Mouse (Mus musculus) 416B (cell line): Measurements from ENCODE around the gene Il6ra.

Source experiments
- DNase-seq: peaks from one replicate; pipeline ENCODE4 v3.0.0; 2011; ENCODE audit warnings: low read depth

The Il6ra gene

DNA sequence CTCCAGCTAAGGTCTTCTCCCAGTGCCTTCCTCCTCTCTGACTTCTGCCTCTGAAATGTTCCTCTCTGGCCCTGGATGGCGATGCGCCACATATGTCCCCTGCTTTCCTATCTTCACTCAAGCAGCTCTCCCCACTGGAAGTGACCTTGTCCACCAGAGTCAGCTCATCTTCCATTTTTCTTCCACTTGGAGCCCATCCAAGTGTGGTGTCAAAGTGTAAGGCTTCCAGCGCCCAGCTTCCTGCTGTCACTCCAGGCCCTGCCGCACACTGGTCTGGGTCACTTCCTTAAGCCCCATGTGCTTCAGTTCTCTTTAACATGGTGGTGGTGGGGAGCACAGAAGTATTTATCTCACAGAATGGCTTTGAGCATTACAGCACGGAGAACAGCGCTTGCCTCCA, 65.4 kb downstream of the Il6ra start:
- peak; percentile 85 for DNase-seq

DNA sequence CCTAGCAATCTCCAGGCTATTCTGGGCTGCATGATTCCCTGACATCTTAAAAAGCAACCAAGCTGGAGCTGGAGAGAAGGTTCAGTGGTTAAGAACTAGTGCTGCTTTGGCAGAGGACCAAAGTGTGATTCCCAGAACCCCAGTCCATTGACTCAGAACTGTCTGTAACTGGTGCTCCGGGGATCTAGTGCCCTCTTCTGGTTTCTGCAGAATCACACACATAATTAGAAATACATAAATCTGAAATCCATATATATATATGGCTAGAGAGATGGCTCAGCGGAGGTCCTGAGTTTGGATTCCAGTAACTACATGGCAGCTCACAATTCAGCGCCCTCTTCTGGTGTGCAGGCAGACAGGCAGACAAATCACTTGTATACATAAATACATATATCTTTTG, 65.9 kb downstream of the Il6ra start:
- DNase-seq, result no peak

DNA sequence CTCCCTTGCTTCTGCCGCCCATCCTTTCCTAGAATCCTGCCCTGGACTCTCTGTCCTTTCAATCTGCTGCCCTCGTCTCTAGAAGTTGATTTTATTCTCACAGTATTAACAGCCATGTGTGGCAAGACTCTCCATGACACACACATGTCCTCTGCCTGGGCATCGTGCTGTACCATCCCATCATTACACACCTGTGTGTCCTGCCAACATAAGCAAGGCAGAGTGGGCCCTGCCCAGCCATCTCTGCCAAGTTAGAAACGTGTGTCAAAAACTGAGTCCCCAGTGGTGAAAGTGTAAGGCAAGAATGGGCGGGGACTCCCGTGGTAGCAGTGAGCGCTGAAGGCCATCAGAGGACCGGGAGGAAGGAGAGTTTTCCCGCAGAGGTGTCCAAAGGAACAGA, 67.2 kb downstream of the Il6ra start:
- no peak for DNase-seq

DNA sequence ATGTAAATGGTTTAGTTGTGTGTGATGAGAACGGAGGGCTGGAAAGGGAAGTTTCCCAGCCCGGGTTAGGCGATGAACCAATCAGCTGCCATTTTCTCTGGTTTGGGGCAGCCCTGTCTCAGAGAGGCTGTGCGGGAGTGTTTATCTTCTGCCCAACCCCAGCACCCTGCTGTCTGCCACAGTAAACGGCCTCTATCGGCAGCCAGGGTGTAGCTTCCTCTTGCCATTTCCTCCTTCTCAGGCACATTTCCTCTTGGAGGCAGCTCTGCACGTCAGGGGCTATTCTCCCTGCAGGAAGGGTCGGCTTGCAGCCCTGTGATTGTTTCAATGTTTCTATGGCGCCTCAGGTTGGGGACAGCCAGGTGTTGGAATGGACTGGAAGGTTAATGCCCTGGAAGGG, 69.8 kb downstream of the Il6ra start:
- DNase-seq, result peak; percentile 72

DNA sequence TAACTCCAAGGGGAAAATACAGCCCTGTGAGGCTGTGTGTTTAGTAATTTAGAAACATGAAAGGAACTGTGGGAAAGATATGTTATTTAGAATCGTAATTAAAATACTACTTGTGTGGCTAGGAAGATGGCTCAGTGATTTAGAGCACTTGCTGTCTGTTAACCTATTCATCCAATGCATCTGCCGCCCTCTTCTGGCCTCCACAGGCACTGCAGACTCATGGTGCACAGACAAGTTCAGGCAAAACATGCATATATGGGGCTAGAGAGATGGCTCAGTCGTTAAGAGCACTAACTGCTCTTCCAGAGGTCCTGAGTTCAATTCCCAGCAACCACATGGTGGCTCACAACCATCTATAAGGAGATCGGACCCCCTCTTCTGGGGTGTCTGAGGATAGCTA, 70.7 kb downstream of the Il6ra start:
- peak; percentile 84 for DNase-seq

DNA sequence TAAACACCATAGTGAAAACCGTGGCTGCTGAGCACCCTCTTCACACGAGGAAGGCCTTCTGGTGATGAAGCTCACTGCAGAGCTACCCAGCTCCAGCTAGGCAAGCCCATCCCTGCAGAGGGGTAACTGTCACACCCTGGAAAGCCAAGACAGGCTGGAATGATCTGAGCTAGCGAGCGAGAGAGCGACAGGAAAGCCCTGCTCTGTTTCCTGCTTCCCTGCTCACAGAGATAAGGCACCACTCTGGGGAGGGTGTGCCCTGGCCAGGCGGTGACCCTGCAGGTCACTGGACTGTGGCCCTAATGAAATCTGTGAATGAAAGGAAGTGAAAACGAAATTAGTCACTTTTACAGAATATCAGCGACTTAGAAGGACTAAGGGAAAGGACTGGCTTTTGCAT, 77.6 kb downstream of the Il6ra start:
- DNase-seq, result peak; percentile 88

DNA sequence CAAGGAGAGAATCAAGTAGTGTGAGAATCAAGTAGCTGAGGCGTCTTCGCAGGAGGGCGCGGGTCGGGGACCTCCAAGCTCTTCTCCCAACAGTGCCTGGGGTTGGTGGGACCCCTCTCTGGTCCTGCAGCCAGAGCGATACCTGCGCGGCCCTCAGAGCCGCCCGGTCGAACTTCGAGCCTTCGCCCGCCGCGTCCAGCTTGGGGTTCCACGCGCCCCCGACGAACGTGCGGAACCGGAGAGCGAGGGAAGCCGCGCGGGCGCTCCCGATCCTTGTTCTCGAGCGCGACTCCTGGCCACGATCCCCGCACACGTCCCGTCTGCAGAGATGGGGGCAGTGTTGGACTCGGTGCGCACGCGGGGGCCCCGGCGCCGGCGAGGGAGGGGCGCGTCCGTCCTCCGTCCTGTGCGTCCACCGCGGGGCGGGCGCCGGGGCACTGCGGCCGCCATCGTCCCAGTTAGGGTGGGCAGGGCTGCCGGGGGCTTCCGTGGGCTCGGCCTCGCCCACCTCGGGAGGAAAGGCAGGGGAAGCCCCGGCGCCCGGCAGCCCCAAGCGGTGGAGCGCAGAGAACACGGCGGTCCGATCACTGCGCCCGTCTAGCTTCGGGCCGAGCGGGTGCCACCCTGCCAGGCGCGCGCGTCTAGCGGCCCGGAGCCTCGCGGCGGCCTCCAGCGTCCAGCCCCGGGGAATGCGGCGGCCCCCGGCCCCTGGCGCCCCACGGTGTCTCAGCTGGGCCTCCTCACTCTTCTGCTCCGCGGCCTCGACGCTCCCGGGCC, 82.0 kb downstream of the Il6ra start, which contains the start of gene She:
Gene She, plus strand, starts transcription at position 556 of the 777 bp plus-strand sequence.
- DNase-seq, result no peak

DNA sequence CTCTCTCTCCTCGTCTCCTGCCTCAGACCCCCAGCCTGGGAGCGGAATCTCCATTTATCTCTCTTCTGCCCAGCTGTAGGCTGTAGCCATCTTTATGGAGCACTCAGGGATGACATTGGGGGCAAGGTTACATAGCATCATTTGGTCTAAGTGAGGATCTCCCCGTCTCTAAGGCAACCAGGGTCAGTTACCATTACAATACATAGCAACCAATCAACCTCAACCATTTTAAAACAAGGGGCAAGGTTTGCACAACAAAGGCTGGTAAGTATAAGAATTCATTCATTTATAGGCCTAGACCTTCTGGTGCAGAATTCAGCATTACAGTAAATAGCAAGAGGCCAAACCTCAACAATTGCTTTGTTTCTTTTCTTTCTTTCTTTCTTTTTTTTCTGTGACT, 86.7 kb downstream of the Il6ra start:
- DNase-seq, result no peak

DNA sequence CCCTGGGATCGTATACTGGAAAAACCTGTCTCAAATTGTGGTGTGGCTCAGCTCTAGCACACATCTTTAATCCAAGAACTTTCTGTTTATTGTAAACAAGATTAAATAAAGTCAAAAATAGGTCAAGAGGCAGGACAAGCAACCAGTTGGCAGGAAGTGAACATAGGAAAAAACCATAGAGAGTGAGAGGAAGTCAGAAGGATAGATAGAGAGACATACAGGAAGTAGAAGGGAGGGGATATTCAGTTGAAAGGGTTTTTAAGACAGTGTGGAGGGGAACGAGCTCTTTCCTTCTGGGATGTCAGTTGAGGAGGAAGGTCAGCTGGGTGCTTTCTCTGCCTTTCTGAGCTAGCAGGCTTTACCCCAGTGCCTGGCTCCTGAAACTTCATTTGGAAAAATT, 89.4 kb downstream of the Il6ra start:
- DNase-seq, result peak; percentile 41

DNA sequence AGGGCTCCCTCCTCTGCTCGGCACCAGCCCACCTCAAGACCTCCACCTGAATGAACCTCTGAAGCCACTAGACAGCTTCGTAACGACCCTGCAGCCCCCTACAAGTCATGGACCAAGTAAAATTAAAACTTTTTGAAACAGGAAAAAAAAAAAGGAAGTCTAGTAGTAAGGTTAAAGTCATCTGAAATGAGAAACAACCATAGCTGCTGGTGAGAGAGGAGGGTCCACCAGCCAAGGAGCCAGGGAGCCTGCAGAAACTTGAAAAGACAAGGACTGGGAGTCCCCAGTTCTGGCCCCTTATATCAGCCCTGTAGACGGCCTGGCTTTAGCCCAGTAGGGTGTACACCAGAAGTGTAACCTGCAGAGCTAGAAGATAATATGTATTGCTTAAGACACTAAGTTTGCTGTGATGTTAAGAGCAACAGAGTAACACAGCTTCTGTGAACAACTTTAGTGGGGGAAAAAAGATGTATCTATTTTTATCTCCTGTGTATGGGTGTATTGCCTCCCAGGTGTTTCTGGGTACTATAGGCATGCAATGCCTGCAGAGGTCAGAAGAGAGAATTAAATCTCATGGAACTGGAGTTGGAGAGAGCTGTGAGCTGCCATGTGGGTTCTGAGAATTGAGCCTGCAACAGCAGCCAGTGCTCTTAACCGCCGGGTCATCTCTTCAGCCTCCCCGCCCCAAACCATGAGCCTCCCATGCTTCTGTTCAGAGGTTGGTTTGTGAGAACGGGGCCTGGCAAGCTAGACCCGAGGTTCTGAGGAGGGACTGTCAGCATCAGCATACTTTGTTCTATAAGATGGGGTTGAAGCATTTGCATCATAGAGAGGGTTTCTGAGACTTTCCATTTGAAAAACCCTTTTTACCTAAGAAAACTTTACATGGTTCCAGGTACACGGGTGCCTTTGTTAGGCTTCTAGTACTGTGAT, 91.2 kb downstream of the Il6ra start:
- DNase-seq, result no peak

DNA sequence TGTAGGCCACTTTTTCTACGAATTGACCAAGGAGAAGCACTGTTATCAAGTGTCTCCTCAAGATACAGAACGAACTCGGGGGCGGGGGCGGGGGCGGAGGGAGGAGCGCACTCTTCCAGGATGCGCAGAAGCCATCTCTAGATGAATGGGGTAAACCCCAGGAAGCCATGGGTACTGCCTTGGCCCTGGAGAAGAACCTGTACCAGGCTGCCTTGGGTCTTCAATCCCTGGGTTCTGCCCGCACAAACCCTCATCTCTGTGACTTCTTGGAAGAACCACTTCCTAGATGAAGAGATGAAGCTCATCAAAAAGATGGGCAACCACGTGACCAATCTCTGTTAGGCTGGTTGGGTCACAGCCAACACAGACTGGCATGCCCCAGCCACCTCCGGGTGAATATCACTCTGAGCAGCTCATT, 91.9 kb downstream of the Il6ra start:
- peak; percentile 16 for DNase-seq

DNA sequence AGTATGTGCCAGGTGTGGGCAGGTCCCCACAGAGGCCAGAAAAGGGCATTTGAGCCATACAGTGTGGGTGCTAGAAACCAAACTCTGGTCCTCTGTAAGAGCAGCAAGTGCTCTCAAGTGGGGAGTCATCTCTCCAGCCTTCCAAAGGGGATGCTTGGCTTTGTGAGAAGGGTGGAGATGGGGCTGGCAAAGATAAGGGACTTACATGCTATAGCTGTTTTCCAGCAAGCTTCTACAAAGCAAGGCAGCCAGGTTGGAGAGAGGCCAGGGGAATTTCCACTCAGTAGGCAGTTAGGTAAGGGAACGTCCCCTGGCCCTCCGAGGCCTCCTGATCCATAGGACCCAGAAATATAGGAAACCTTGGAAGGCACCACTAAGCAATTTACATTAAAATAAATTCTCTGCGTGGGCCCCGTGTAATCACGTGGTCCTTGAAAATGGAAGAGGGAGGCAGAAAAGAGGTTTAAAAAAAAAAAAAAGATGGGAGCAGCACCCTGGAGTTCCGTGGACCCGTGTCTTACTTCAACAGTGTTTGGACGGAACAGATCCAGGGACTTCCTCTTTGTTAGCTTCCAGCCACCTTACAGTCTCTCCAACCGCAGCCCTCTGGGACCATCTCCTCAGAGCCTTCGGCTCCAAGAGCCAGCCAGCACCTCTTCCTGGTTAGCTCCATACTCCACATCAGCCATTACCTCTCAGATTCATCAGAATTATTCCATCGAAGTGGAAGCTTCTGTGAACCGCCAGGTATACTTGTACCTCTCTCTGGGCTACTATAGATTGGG, 92.5 kb downstream of the Il6ra start:
- no peak for DNase-seq

DNA sequence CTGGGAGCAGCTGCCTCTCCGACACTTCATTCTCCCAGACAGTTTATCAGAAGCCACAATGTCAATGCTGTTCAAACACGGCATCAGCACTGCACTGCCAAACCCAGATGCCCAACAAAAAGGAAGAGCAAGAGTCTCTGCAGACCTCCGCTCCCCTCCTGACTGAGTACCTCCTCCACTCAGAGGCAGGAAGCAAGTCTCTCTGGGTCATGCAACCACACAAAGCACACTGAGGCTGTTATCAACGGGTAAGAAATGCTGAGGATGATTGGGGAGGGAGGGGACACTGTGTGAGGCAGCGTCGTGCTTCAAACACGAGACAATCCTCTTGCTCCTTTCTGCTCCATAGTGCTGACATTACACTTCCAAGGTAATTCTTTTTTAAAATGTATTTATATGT, 93.1 kb downstream of the Il6ra start:
- DNase-seq, result peak; percentile 57

DNA sequence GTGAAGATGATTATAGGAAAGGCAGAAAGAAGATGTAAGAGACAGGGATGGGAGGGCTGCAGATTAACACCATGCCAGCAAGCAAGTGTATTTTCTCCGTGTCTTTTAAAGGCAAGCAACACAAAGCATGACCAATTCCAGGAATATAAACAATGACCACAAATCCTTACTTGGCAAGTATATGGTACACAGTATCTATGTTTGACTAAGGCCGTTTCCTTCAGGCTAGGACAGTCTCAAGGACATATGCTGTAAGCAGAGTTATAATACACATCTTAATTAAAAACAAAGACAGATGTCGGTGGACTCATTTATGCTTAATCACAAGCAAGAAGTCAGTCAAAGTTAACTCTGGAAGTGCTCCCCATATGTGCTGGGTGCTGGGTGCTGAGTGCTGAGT, 94.4 kb downstream of the Il6ra start:
- no peak for DNase-seq

DNA sequence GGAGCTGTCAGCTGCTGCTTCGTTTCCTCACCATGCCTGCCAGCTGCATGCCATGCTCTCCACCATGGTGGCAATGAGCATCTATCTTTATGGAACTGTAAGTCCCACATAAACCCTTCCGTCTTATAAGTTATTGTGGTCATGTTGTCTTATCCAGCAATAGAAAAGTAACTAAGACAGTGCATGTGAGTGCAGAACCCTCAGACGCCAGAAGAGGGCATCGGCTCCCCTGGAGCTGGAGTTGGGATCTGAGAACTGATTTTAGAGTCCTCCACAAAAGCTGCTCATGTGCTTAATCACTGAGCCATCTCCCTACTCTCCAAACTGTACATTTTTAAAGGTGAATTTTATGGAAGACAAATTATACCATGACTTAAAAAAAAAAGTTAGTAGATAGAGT, 95.9 kb downstream of the Il6ra start:
- peak; percentile 73 for DNase-seq
